Mouse (Mus musculus) hindbrain, embryonic 14.5 days (tissue): ENCODE results near the gene Utrn. TPM values are rescaled to one million over a fixed set of nuclear protein-coding genes. Genes with fewer than 3 reads are reported as not detected.

Source experiments
- ATAC-seq: fragments of 200-750 bp; cut with Nextera tagmentation; 2 replicates; pipeline ENCODE4 v1.8.0; 2017; ENCODE audit warnings: moderate number of reproducible peaks, mild to moderate bottlenecking, moderate TSS enrichment, moderate library complexity; ENCODE audit not compliant: low FRiP score
- DNase-seq: peaks from one replicate; pipeline ENCODE4 v3.0.0-alpha.2; 2015; ENCODE audit warnings: low spot score
- H3K27ac ChIP-seq: fragments of 300-500 bp; sonication (generic); 2 replicates; pipeline ENCODE4 v1.5.1; 2014; ENCODE audit warnings: mild to moderate bottlenecking, moderate library complexity
- H3K27me3 ChIP-seq: fragments of 300-500 bp; sonication (generic); 2 replicates; pipeline ENCODE4 v1.6.1; 2014; ENCODE audit warnings: mild to moderate bottlenecking, low read length, mixed read lengths; ENCODE audit not compliant: control insufficient read depth, insufficient read depth
- H3K36me3 ChIP-seq: fragments of 300-500 bp; sonication (generic); replicated peaks from 2 replicates; pipeline ENCODE4 v1.6.1; 2014; ENCODE audit not compliant: control insufficient read depth, insufficient read depth
- H3K4me1 ChIP-seq: fragments of 300-500 bp; sonication (generic); replicated peaks from 2 replicates; pipeline ENCODE4 v1.6.1; 2014; ENCODE audit warnings: antibody characterized with exemption, low read length, mixed read lengths; ENCODE audit not compliant: control insufficient read depth, insufficient read depth
- H3K4me2 ChIP-seq: fragments of 300-500 bp; sonication (generic); replicated peaks from 2 replicates; pipeline ENCODE4 v1.6.1; 2014; ENCODE audit warnings: mild to moderate bottlenecking, moderate library complexity
- H3K4me3 ChIP-seq: fragments of 300-500 bp; sonication (generic); replicated peaks from 2 replicates; pipeline ENCODE4 v1.5.1; 2014; ENCODE audit warnings: mild to moderate bottlenecking, low read length
- H3K9ac ChIP-seq: fragments of 300-500 bp; sonication (generic); 2 replicates; pipeline ENCODE4 v1.6.1; 2014
- H3K9me3 ChIP-seq: fragments of 300-500 bp; sonication (generic); 2 replicates; pipeline ENCODE4 v1.6.1; 2016; ENCODE audit warnings: low read length; ENCODE audit not compliant: control insufficient read depth
- WGBS: fragments of 180-500 bp; shearing (Covaris S2); extraction: QIAGEN DNeasy Blood & Tissue Kit; methylation state at CpG from one replicate; pipeline ENCODE4 v1.1.7; 2014; 5-methylcytosine and 5-hydroxymethylcytosine counted together
- polyA plus RNA-seq: library from polyadenylated mRNA; unstranded; fragments of >200 nt; fragmentation: Nextera tagmentation; extraction: Ambion mirVana; gene quantifications from 2 replicates; pipeline ENCODE4 v1.2.1, GENCODE M21; 2014

Gene Utrn
- polyA plus RNA-seq, 1 experiment from 2014 or later, result 28.2 TPM

- H3K36me3 ChIP-seq, result no peaks in the 10 kb centered on the region
- no peaks in the 10 kb centered on the region for H3K9me3 ChIP-seq
- H3K4me1 ChIP-seq, result no peaks in the 10 kb centered on the region
- no peak overlapping the region for H3K4me2 ChIP-seq
- H3K27me3 ChIP-seq, result no peaks in the 10 kb centered on the region
- no peak overlapping the region for H3K4me3 ChIP-seq
- H3K9ac ChIP-seq, result no peak overlapping the region
- WGBS, result 59% methylated on average over 2 of the region's 2 CpGs
- DNase-seq, result no peak
- no peak for ATAC-seq
- no peak overlapping the region for H3K27ac ChIP-seq
These were observed 436.0 kb downstream of the Utrn start for GRCm38 (mm10) chr10:12433161-12433560.

DNA sequence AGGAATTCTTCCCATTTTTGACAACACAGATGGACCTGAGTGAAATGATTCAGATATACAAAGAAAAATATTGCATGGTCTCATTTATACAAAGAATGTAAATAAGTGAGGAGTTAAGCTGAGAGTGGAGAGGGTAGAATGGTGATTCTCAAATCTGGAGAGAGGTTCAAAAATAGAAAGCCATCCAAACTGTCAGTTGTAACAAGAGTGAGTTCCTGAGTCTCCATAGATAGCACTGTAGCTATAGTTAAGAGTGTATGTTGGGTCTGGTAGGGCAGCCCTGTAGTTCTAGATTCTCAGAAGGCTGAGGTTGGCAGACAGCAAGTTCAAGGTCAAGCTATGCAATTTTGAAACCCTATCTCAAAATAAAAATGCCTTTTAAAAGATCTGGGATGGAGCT is 438.8 kb downstream of the Utrn start:
- Histone ChIP-seq H3K36me3 (no peaks in the 10 kb centered on the region), H3K27me3 (no peaks in the 10 kb centered on the region)
- no peak for ATAC-seq

GRCm38 (mm10) chr10:12426866-12427265 is 442.3 kb downstream of the Utrn start:
- Histone ChIP-seq H3K27ac (no peak overlapping the region), H3K9me3 (no peaks in the 10 kb centered on the region), H3K9ac (no peak overlapping the region), H3K36me3 (no peaks in the 10 kb centered on the region), H3K27me3 (no peaks in the 10 kb centered on the region), H3K4me2 (no peak overlapping the region), H3K4me1 (no peaks in the 10 kb centered on the region), H3K4me3 (no peak overlapping the region)
- DNase-seq (no peak), ATAC-seq (no peak)
- 82% methylated on average over 8 of the region's 8 CpGs for WGBS

More for the DNA sequence above, 438.8 kb downstream of the Utrn start:
- Histone ChIP-seq H3K9me3 (no peaks in the 10 kb centered on the region), H3K4me2 (no peak overlapping the region), H3K27ac (no peak overlapping the region), H3K4me1 (no peaks in the 10 kb centered on the region), H3K4me3 (no peak overlapping the region), H3K9ac (no peak overlapping the region)
- DNase-seq, result no peak

DNA sequence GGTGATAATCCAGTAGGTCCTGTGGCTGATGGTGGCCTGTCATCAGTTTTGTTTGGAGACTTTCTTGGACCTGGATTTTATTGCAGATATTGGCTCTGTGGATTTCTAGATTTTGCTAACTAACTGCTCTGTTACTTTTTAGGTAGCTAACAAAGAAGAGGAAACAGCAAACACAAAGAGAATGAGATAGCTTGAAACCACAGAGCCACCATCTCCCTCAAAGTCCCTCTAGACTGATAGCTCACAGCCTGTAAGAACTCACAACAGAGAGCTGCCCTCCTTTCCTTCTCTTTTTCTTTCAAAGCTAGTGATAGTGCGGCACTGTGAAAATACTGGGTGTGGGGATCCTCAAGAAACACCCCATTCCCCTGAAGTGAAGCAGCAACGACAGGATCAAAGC is 444.2 kb downstream of the Utrn start:
- no peak overlapping the region for H3K9ac ChIP-seq
- H3K27me3 ChIP-seq, result no peaks in the 10 kb centered on the region
- no peaks in the 10 kb centered on the region for H3K9me3 ChIP-seq
- 89% methylated on average over 2 of the region's 2 CpGs for WGBS
- no peak for ATAC-seq
- no peak overlapping the region for H3K4me2 ChIP-seq
- no peak overlapping the region for H3K27ac ChIP-seq
- H3K36me3 ChIP-seq, result no peaks in the 10 kb centered on the region
- no peak overlapping the region for H3K4me3 ChIP-seq
- no peaks in the 10 kb centered on the region for H3K4me1 ChIP-seq
- DNase-seq, result no peak

DNA sequence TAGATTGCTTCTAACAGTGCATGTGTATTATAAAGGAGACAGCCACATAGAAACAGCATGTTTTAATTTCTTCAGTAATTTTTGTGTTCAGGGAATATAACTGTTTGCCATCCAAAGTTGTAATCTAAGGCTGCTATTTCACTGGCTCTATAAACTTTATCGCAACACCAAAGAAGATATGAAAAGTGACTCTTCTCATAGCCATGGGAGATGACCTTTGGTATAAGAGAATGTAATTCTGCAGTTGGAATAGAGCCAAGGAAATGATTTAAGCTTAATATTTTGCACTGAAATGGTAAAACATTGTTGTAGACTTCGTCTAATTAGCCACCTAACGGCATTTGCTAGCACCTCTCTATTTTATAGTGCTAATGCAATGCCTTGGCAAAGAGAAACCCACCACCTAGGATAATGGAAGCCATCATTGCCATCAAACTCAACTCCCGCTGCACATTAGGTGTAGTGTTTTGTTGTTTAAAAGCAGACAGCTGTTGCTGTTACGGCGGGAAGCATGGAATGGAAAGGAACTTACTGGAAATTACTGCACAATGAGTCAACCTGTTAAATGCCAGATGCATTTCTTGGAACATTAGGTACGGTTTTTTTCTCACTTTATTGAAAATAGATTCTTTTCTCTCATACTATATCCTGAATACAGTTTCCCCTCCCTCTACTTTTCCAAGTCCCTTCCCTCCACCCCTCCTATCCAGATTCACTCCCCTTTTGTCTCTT is 445.0 kb downstream of the Utrn start:
- ATAC-seq, result no peak
- Histone ChIP-seq H3K4me2 (no peak overlapping the region), H3K9ac (no peak overlapping the region), H3K27ac (no peak overlapping the region), H3K36me3 (no peaks in the 10 kb centered on the region), H3K9me3 (no peaks in the 10 kb centered on the region), H3K27me3 (no peaks in the 10 kb centered on the region), H3K4me3 (no peak overlapping the region), H3K4me1 (no peaks in the 10 kb centered on the region)
- DNase-seq, result no peak
- 86% methylated on average over 7 of the region's 7 CpGs for WGBS

DNA sequence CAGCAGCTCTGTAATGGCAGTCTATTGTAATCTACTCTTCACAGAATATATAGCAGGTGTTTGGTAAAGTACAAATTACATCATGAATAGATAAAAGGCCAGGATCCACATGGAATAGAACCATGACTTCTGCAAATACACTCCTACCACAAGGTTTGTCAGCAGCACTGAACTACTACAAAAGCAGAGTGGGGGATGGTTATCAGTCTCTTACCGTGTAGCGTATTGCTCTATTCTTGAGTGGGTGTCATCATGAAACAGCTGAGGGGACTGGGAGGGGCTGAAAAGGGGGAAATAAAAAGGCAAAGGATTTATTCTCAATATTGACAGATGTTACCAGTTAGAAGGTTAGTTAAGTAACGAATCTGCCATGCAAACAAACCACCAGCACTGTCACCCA is 454.2 kb downstream of the Utrn start:
- 85% methylated on average over 3 of the region's 3 CpGs for WGBS
- H3K27ac ChIP-seq, result no peak overlapping the region
- H3K27me3 ChIP-seq, result no peaks in the 10 kb centered on the region
- no peaks in the 10 kb centered on the region for H3K36me3 ChIP-seq
- H3K9ac ChIP-seq, result no peak overlapping the region
- ATAC-seq (no peak), DNase-seq (no peak)
- H3K4me3 ChIP-seq, result no peak overlapping the region
- no peak overlapping the region for H3K4me2 ChIP-seq
- no peaks in the 10 kb centered on the region for H3K9me3 ChIP-seq
- H3K4me1 ChIP-seq, result no peaks in the 10 kb centered on the region

DNA sequence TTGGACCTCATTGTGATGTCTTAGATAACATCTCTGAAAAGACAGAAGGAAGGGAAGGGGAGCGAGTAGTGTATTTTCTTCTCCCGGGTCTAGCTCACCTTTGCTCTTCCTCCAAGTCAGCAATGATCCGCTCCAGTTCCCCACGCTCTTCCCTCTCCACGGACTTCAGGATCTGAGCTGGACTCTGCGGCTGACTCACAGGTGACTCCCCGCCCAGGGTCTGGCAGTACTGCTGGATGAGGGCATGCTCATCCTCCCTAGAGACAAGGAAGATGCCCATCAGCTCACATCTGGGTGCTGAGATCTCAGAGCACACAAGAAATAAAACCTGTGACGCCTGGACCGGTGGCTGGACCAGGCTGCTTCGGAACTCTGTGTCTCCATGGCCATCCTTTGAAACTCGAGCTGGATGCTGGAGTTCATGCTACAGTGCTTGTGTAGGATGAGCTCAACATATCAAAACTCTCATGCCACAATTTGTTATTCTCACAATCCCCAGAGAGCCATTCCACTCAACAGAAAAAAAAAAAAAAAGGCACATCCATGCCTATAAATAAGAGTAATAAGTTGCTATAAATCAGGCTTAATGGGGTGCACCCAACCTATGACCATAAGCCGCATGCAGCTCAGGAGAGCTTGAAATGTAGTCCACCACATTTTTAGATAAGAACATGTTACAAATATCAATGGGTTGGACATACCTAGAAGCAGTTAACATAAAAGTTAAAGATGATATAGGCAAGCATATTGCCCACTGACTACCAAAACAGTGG is 462.6 kb downstream of the Utrn start:
- Histone ChIP-seq H3K4me1 (no peaks in the 10 kb centered on the region), H3K27ac (no peak overlapping the region), H3K4me3 (no peak overlapping the region), H3K36me3 (peaks cover 7% of the 10 kb centered on the region; the same call in 1 of the 2 replicates), H3K4me2 (no peak overlapping the region), H3K27me3 (no peaks in the 10 kb centered on the region), H3K9ac (no peak overlapping the region), H3K9me3 (no peaks in the 10 kb centered on the region)
- 93% methylated on average over 12 of the region's 12 CpGs for WGBS
- DNase-seq (no peak), ATAC-seq (no peak)

DNA sequence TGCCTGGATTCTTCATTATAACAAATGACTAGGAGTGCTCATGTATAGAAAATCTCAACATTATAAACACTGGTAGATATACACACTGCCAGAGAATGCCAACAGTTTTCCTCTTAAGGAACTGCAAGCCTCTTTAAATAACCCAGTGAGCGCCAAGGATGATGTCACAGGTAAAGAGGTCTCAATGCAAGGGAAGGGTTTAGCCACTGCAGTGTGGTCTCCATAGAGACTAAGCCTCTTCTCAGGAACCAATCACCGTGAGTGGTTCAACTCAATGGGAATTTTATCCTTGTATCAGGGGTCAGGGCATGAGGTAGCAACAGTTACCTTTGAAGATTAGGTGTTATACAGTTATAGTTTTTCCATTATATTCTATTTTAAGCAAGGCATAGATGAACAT is 469.7 kb downstream of the Utrn start:
- 0 out of 2 replicates have a peak, but pooled peaks cover 4% of the 10 kb centered on the region for H3K36me3 ChIP-seq
- H3K27me3 ChIP-seq, result no peaks in the 10 kb centered on the region
- H3K27ac ChIP-seq, result no peak overlapping the region
- H3K4me1 ChIP-seq, result no peaks in the 10 kb centered on the region; the same call in 1 of the 2 replicates
- WGBS, result 57% methylated on average over 2 of the region's 2 CpGs
- ATAC-seq (peak; percentile 62), DNase-seq (no peak)
- no peak overlapping the region for H3K4me2 ChIP-seq
- no peak overlapping the region for H3K4me3 ChIP-seq
- H3K9me3 ChIP-seq, result no peaks in the 10 kb centered on the region
- H3K9ac ChIP-seq, result no peak overlapping the region

DNA sequence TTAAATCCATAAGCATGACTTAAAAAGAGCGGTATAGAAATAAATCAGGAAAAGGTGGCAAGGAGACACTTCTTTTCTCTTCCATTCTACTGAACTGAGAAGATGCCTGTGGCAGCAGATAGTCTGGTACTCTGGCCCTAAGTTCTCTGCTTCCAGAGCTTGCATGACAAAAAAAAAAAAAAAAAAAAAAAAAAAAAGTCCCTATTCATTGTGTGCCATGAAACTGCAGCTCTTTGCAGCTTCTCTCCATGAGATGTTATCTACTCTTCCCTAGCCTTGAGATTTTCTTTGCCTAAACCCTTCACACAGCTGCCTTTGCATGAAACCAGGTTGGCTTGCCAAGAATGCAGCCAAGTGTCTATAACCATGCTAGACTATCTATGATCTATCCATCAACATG is 489.0 kb downstream of the Utrn start:
- Histone ChIP-seq H3K4me3 (no peak overlapping the region), H3K27me3 (no peaks in the 10 kb centered on the region), H3K36me3 (no peaks in the 10 kb centered on the region), H3K4me1 (no peaks in the 10 kb centered on the region), H3K27ac (no peak overlapping the region), H3K9me3 (no peaks in the 10 kb centered on the region), H3K9ac (no peak overlapping the region), H3K4me2 (no peak overlapping the region)
- ATAC-seq (no peak), DNase-seq (no peak)
- 94% methylated on average over 1 of the region's 1 CpGs for WGBS
